Mouse (Mus musculus): ENCODE measurements around the gene Cckbr.

DNA sequence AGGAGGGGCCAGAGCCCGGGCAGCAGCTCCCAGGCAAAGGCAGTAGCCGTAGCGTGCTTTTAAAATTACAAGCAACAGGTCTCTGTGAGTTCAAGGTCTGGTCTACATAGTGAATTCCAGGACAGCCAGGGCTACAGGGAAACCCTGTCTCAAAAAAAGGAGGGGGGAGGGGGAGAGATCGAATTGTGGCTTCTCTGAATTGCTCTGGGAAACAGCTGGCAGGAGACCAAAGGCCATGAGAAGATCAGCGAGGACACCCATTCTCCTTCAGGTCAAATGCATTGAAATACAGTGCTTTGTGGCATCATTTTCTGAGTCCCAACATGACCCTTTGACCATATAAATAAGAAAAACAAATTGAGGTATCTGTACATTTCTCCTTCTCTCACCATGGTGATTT, 59.5 kb downstream of the Cckbr start:
- TF ChIP-seq POLR2A (IDR thresholded peaks at IDR 0.05; ENCODE audit: insufficient read length, low read depth) = no peak
- TF ChIP-seq MAX (IDR thresholded peaks at IDR 0.05; ENCODE audit: low read depth) = no peak
- TF ChIP-seq E2F4 (IDR thresholded peaks at IDR 0.05; ENCODE audit: insufficient read depth) = no peak
- TF ChIP-seq MYOG (IDR thresholded peaks at IDR 0.05; ENCODE audit: control insufficient read depth in 1 of 3, insufficient read depth in 1 of 3, insufficient read length in 2 of 3, low read depth in 2 of 3) = no peak
- TF ChIP-seq USF1 (IDR thresholded peaks at IDR 0.05; ENCODE audit: low read depth) = no peak
- no peak for TF ChIP-seq TCF12 (IDR thresholded peaks at IDR 0.05; ENCODE audit: insufficient read depth, poor library complexity, severe bottlenecking)
- no peak for TF ChIP-seq CEBPB (IDR thresholded peaks at IDR 0.05; ENCODE audit: insufficient read depth, poor library complexity, severe bottlenecking)
- no peak for TF ChIP-seq POLR2AphosphoS2 (IDR thresholded peaks at IDR 0.05; ENCODE audit: insufficient read length, low read depth)
- TF ChIP-seq MYOD1 (IDR thresholded peaks at IDR 0.05; ENCODE audit: control insufficient read depth in 1 of 3, insufficient read length in 2 of 3, low read depth in 2 of 3) = no peak
- TF ChIP-seq REST (IDR thresholded peaks at IDR 0.05; ENCODE audit: insufficient read depth, insufficient read length) = no peak
- no peak for TF ChIP-seq SRF (IDR thresholded peaks at IDR 0.05; ENCODE audit: control insufficient read depth, insufficient read length, low read depth)
- no peak for TF ChIP-seq TCF3 (IDR thresholded peaks at IDR 0.05; ENCODE audit: insufficient read length, low read depth)
